Mouse (Mus musculus): Measurements from ENCODE around the gene Mrgprb5. TPM values are rescaled to one million over a fixed set of nuclear protein-coding genes. Genes with fewer than 3 reads are reported as not detected.

The Mrgprb5 gene
- not detected in 2 replicates for polyA plus RNA-seq (2012; rRNA removed)

GRCm38 (mm10) chr7:48168919-48169318 lies at the start of gene Mrgprb5:
Mrgprb5 (minus strand) TSS chr7:48169019.

GRCm38 (mm10) chr7:48199188-48199587 lies 30.4 kb upstream of the Mrgprb5 start, which contains the start of gene Mrgprb4:
Mrgprb4 (minus strand) TSS chr7:48199288.

Other genes starting within 250 kb of the Mrgprb5 start
- 0.14 TPM in 1 of 2 replicates, not detected in the other for gene Mrgpra4, start 186.9 kb downstream of the Mrgprb5 start, polyA plus RNA-seq (2012; rRNA removed)
- not detected in 2 replicates for gene Mrgprx1, start 141.4 kb downstream of the Mrgprb5 start, polyA plus RNA-seq (2012; rRNA removed)
- not detected in 2 replicates for gene Mrgprb4, start 30.3 kb upstream of the Mrgprb5 start, polyA plus RNA-seq (2012; rRNA removed)
- gene Mrgprb8, start 219.5 kb upstream of the Mrgprb5 start, polyA plus RNA-seq (2012; rRNA removed) = not detected in 2 replicates

All from ovary, adult 2 months (tissue).